Mouse (Mus musculus) ES-Bruce4 (cell line): ENCODE data around the gene Rbpj.

Source experiments
- CTCF ChIP-seq: IDR thresholded peaks from one replicate; pipeline ENCODE4 v1.8.1; 2011; ENCODE audit warnings: low read depth, low read length
- EP300 ChIP-seq: IDR thresholded peaks from 2 replicates; pipeline ENCODE4 v1.6.1; 2011; ENCODE audit warnings: low read depth, low read length; ENCODE audit not compliant: insufficient read depth
- POLR2A ChIP-seq: IDR thresholded peaks from one replicate; pipeline ENCODE4 v1.8.1; 2011; ENCODE audit warnings: low read length; ENCODE audit not compliant: insufficient read depth

DNA sequence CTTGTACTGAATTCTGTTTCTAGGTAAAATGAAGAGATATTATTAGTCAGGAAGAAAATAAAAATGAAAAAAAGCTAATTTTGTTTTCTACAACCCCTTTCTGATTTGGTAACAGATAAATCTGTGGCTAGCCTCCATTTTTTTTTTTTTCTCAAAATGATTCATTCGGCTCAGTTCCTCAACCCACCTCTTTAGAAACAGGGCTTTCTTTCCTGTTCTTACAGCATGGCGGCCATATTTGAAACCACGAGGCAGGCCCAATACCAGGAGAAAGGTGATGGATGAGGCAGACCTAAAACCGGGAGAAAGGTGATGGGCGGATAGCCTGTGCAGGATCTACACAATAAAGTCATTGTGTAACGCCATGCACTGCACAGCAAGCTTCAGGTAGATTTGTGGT, 80.5 kb downstream of the Rbpj start:
- TF ChIP-seq POLR2A (no peak), CTCF (no peak), EP300 (no peak)
